Mouse (Mus musculus) 3T3-L1 (cell line): ENCODE measurements around the gene Col9a2.
A peak's percentile ranks its signal among the peaks of the same experiment; 100 is the strongest.

ENCODE experiments used
- DNase-seq: peaks from one replicate; pipeline ENCODE4 v3.0.0-alpha.2; 2015; ENCODE audit warnings: low read depth, low spot score

The Col9a2 gene

DNA sequence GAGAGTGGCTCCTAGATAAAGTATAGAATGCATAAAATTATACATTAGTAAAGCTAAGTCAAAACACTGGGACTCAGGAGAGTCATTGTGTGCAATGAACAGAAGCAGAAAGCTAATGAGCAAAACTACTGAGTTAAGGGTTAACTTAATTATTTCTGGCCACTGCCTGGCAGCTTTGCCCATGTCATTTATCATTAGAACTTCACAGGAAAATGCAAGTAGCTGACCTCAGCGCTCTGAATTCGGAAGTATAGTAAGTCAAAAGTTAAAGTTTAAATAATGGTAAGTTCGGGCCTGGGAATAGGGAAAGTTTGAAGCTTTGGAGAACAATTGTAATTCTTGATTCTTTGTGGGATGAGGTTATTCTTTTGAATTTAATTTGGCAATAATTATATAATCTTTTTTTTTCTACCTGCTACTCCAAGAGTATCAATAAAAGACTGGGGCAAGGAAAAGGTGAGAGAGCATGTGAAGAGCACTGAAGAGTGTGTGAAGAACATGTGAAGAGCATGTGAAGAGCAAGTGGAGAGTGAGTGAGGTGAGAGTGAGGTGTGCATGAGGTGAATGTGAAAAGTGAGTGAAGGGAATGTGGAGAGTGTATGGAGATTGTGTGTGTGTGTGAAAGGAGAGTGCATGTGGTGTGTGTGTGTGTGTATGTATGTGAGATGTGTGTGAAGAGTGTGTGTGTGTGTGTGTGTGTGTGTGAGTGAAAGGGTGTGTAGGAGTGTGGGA is 38.9 kb downstream of the Col9a2 start:
- no peak for DNase-seq

DNA sequence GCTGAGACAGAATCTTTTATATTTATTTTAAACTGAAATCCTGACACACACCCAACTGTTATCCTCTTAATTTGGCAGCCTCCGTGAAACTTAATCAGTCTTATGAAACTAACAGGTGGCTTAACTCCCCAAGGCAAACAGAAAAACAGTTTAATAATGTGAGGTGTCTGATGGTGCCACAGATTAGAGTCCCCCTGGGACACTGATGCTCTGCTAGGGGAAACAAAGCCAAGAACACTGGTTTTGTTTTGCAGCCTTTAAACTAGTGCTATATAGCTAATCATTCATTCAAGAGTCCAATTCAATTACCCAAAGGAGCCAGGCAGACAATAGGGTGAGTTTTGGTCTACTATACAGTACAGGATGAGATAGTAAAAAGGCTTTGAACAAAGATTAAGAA is 41.2 kb downstream of the Col9a2 start:
- DNase-seq, result no peak

DNA sequence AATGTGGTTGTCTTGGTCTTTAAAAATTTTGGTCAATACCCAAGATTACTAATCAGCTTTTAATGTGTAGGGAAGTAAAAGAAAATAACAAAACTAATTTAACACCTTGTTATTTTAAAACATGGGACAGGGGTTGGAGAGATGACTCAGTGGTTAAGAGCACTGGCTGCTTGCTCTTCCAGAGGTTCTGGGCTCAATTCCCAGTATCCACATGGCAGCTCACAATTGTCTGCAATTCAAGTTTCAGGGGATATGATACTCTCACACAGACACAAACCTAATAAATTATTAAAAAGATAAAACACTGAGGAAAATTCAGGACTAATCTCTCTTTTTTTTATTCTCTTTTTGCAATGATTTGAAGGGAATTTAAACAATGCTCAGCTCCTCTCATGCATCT is 45.3 kb downstream of the Col9a2 start:
- DNase-seq, result peak; percentile 32

DNA sequence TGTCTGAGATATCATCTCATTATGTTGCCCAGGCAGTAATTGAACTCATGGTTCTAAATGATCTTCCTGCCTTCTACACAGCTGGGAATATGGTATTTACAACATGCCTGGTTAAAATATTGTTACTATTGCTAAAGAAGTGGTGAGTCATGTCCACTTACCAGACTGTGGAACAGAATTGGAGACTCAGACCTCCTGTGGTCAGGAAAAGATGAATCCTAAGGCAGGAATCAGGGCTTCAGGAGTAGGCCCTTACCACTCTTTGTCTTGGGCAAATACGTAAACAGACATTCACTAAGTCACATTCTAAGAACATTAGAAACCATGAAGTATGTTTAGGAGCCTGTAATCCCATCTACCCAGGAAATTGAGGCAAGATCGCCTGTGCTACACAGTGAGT is 49.5 kb downstream of the Col9a2 start:
- peak; percentile 65 for DNase-seq

DNA sequence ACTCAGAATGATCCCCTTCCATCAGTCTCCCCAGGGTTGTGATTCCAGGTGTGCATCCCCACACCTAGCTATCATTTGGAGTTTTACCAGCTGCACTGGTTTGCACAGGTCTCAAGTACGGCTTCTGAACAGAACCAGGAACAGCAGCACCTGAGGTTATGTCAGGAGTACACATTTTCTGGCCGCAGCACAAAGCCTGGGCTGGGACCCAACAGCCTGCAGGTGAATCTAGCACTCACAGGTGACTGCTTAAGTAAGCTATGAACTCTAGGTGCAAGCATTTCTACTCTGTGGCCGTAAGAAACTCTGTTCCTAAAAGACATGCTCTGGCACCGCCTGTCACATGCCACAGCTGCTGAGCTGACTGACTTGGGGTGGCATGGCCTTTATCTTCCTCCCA is 51.0 kb downstream of the Col9a2 start:
- DNase-seq, result no peak

DNA sequence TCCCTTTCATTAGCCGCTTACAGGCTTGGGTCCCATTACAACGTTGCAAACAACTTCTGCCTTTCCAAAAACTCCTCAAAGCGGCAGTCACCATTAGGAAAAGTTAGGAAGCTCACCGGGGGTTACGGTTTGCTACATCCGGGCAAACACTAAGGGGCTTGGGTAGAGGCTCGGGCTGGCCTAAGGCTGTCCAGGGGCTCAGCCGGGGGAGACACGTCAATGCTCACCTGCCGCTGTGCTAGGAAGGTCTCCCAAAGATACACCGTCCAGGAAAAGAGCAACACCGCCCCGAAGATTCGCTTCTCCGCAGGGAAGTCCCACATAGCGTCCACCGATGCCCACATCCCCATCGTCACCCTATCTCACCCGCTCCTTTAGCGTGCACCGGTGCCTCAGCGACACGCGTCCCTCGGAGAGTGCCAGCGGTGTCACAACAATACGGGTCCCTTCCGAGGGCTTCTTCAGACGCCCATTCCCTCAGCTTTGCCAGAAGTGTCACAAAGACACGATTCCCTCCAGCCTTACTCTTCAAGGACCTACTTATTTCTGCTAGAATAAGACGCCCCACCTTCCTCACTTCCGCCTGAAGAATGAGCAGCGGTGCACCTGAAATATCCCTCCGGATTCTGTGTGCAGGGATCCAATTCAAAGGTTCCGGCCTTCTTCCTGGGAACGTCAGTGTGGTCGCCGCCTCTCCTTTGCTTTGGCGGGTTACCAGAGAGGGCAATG is 58.6 kb downstream of the Col9a2 start, which contains the start of gene Zmpste24:
TSS of gene Zmpste24 (minus strand) at position 592 of the 729 bp plus-strand sequence.
- DNase-seq, result peak; percentile 96

DNA sequence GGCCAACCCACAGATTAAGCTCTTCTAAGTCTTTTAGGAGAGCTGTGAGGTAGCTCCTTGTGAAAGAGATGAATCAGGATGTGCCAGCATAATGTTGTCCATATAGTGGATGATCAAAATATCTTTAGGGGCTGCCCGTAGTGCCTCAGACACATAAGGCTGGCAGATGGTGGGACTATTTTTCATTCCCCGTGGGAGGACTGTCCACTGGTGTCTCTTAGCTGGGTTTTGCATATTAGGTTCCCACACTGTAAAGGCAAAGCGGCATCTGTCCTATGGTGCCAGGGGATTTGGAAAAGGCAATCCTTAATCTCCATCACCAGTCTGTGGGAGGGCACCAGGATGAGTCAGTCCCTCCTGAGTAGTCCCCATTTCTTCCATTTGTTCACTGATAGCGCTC is 64.1 kb downstream of the Col9a2 start:
- no peak for DNase-seq
